In genomic region chr2:152490038-152490437, GRCm38 (mm10) we compare ENCODE assay signal across 30 mouse cellular contexts. TPM values are rescaled to one million over a fixed set of nuclear protein-coding genes. Genes with fewer than 3 reads are reported as not detected.
DNase-seq lines count a peak whose midpoint lies in the region; ATAC-seq lines count a peak whose summit lies in the region.
"Had no signal": no experiment of that assay in that cellular context is flagged by ENCODE, and none has a peak within 500 bp of the region (broad histone marks: within the 10 kb centered on the region; RNA-seq: fewer than 3 reads in every experiment).

TSS of gene Defb22 (minus strand) at chr2:152490138.

- H3K27ac ChIP-seq in heart, embryonic 12.5 days (ENCODE audit: poor library complexity, severe bottlenecking) = no peak within 1 kb of the TSS

- no peak within 1 kb of the TSS for H3K9ac ChIP-seq in heart, embryonic 12.5 days

- H3K36me3 ChIP-seq in heart, embryonic 12.5 days = no peaks in the 10 kb centered on the region
- H3K36me3 ChIP-seq: G1E had no signal

- H3K4me1 ChIP-seq in heart, embryonic 12.5 days (replicated peaks) = no peaks in the 10 kb centered on the region

- DNase-seq in 416B (ENCODE audit: low read depth) (peak; percentile 16), adipocyte (ENCODE audit: low spot score) (peak; percentile 8)
- no peak for DNase-seq in gonadal fat pad, adult 2 months (ENCODE audit: low read depth)
- no peak for DNase-seq in gastrocnemius, postnatal 25 days
- no peak for DNase-seq in urinary bladder, postnatal 14 days (ENCODE audit: low spot score)
- DNase-seq: adrenal gland, adult 2 months; adrenal gland, adult 8-10 months; adrenal gland, postnatal 10 days; adrenal gland, postnatal 14 days; adrenal gland, postnatal 25 days; adrenal gland, postnatal 36 days; B cell, adult 2 months; cerebellum, adult 11 months; cerebellum, adult 11-12 months; cerebellum, adult 18-20 months; cerebellum, adult 2 months had no signal

- H3K27me3 ChIP-seq in heart, embryonic 12.5 days (replicated peaks) = no peaks in the 10 kb centered on the region
- H3K27me3 ChIP-seq: Patski had no signal

- H3K4me3 ChIP-seq in heart, embryonic 12.5 days = no peak within 1 kb of the TSS

- peaks cover 3% of the 10 kb centered on the region; the same call in 1 of the 2 replicates for H3K9me3 ChIP-seq in heart, embryonic 12.5 days (replicated peaks)

- no peak within 1 kb of the TSS for H3K4me2 ChIP-seq in heart, embryonic 12.5 days

- 0 out of 2 replicates have a peak, but pooled peaks have one; percentile 30 for ATAC-seq in erythroid progenitor cell, adult 5-6 weeks (replicated peaks; ENCODE audit: low FRiP score, poor library complexity, severe bottlenecking)
- ATAC-seq in heart, embryonic 12.5 days (ENCODE audit: insufficient number of reproducible peaks, low FRiP score) = no peak
- ATAC-seq in megakaryocyte-erythroid progenitor cell, adult 5-6 weeks (replicated peaks; ENCODE audit: low FRiP score, low TSS enrichment, poor library complexity, severe bottlenecking) = no peak
- ATAC-seq: activated CD4-positive, CD25-positive, alpha-beta regulatory T cell, adult 4 months; CD4-positive, CD25-positive, alpha-beta regulatory T cell, adult 4 months; Patski had no signal

RNA-seq across cellular contexts. Expression of gene Defb22, which starts in this region (rescaled TPM):
- total RNA-seq in erythroid progenitor cell, adult 5-6 weeks (2015; ENCODE audit: low replicate concordance) = not detected in 2 replicates
- not detected in 2 replicates for total RNA-seq in erythroid progenitor cell, adult 5-6 weeks (2017; ENCODE audit: low replicate concordance)
- polyA plus RNA-seq in gonadal fat pad, adult 2 months (2012; rRNA removed) = 427 and 445 TPM in 2 replicates
- polyA plus RNA-seq in heart, embryonic 12.5 days (2016; fragmentation: Nextera tagmentation; extraction: Ambion mirVana) = not detected in 2 replicates
- total RNA-seq in gastrocnemius, postnatal 25 days (2021) = not detected
- not detected in 2 replicates for total RNA-seq in megakaryocyte-erythroid progenitor cell, adult 5-6 weeks (2014; fragmentation: Nextera tagmentation)
- not detected in 2 replicates for total RNA-seq in megakaryocyte-erythroid progenitor cell, adult 5-6 weeks (2017)
- total RNA-seq: adrenal gland, adult 18-20 months; adrenal gland, adult 2 months; adrenal gland, adult 8-10 months; adrenal gland, postnatal 10 days; adrenal gland, postnatal 14 days; adrenal gland, postnatal 25 days; adrenal gland, postnatal 36 days; adrenal gland, postnatal 4 days; CH12.LX; ES-E14; G1E; MEL had no signal
- polyA plus RNA-seq: activated CD4-positive, CD25-positive, alpha-beta regulatory T cell, adult 4 months; adrenal gland, adult 2 months; brain, embryonic 14.5 days; C2C12; CD4-positive, CD25-positive, alpha-beta regulatory T cell, adult 4 months; cerebellum, adult 2 months; G1E; Patski had no signal

Comparison
In these comparisons a context has a peak if more than half of its experiments do, and no peak if none do; other contexts are left out.
1. RNA of gene Defb22 (polyA plus RNA-seq): 427 to 445 TPM in gonadal fat pad, adult 2 months; not detected in heart, embryonic 12.5 days; every median in the first group is over 100 times any median in the second.
2. Peak in ATAC-seq in erythroid progenitor cell, adult 5-6 weeks; RNA of the gene not detected or under 1 TPM.
3. DNase-seq: peak in 416B (single experiment) and adipocyte (single experiment); none in gonadal fat pad, adult 2 months (single experiment), gastrocnemius, postnatal 25 days (single experiment) and urinary bladder, postnatal 14 days (single experiment).